Mouse (Mus musculus): Measurements from ENCODE around the gene Tnfrsf14. TPM values are rescaled to one million over a fixed set of nuclear protein-coding genes. Genes with fewer than 3 reads are reported as not detected.

Tnfrsf14 gene
- polyA plus RNA-seq, 1 experiment, result 17.6 TPM

- Histone ChIP-seq H3K4me1 (ENCODE audit: control insufficient read depth, insufficient read depth, low read length) (no peaks in the 10 kb centered on the region), H3K27ac (ENCODE audit: insufficient read depth, low read length) (no peak overlapping the region), H3K4me3 (ENCODE audit: insufficient read depth, low read length) (no peak overlapping the region)
- no peak for TF ChIP-seq CTCF (IDR thresholded peaks at IDR 0.05; ENCODE audit: borderline replicate concordance, insufficient read depth, low read length)
- no peak for TF ChIP-seq POLR2A (IDR thresholded peaks at IDR 0.05; ENCODE audit: low read depth, low read length)
These were observed 5.4 kb downstream of the Tnfrsf14 start for GRCm38 (mm10) chr4:154922931-154923330.

- Histone ChIP-seq H3K4me3 (ENCODE audit: insufficient read depth, low read length) (no peak overlapping the region), H3K27ac (ENCODE audit: insufficient read depth, low read length) (no peak overlapping the region), H3K4me1 (ENCODE audit: control insufficient read depth, insufficient read depth, low read length) (no peaks in the 10 kb centered on the region)
- TF ChIP-seq POLR2A (IDR thresholded peaks at IDR 0.05; ENCODE audit: low read depth, low read length) (no peak), CTCF (IDR thresholded peaks at IDR 0.05; ENCODE audit: borderline replicate concordance, insufficient read depth, low read length) (no peak)
These were observed 6.1 kb downstream of the Tnfrsf14 start for GRCm38 (mm10) chr4:154922291-154922690.

- Histone ChIP-seq H3K27ac (ENCODE audit: insufficient read depth, low read length) (no peak overlapping the region), H3K4me3 (ENCODE audit: insufficient read depth, low read length) (no peak overlapping the region), H3K4me1 (ENCODE audit: control insufficient read depth, insufficient read depth, low read length) (no peaks in the 10 kb centered on the region)
- no peak for TF ChIP-seq CTCF (IDR thresholded peaks at IDR 0.05; ENCODE audit: borderline replicate concordance, insufficient read depth, low read length)
- no peak for TF ChIP-seq POLR2A (IDR thresholded peaks at IDR 0.05; ENCODE audit: low read depth, low read length)
These were observed 11.7 kb downstream of the Tnfrsf14 start for GRCm38 (mm10) chr4:154916662-154917061.

GRCm38 (mm10) chr4:154915286-154915685 lies 13.1 kb downstream of the Tnfrsf14 start:
- H3K27ac ChIP-seq (ENCODE audit: insufficient read depth, low read length), result no peak overlapping the region
- no peaks in the 10 kb centered on the region for H3K4me1 ChIP-seq (ENCODE audit: control insufficient read depth, insufficient read depth, low read length)
- no peak overlapping the region for H3K4me3 ChIP-seq (ENCODE audit: insufficient read depth, low read length)
- no peak for TF ChIP-seq CTCF (IDR thresholded peaks at IDR 0.05; ENCODE audit: borderline replicate concordance, insufficient read depth, low read length)

GRCm38 (mm10) chr4:154914707-154915106 lies 13.7 kb downstream of the Tnfrsf14 start:
- Histone ChIP-seq H3K4me3 (ENCODE audit: insufficient read depth, low read length) (no peak overlapping the region), H3K27ac (ENCODE audit: insufficient read depth, low read length) (no peak overlapping the region), H3K4me1 (ENCODE audit: control insufficient read depth, insufficient read depth, low read length) (no peaks in the 10 kb centered on the region)
- TF ChIP-seq CTCF (IDR thresholded peaks at IDR 0.05; ENCODE audit: borderline replicate concordance, insufficient read depth, low read length) (no peak), POLR2A (IDR thresholded peaks at IDR 0.05; ENCODE audit: low read depth, low read length) (no peak)

GRCm38 (mm10) chr4:154914252-154914651 lies 14.1 kb downstream of the Tnfrsf14 start:
- Histone ChIP-seq H3K27ac (ENCODE audit: insufficient read depth, low read length) (no peak overlapping the region), H3K4me1 (ENCODE audit: control insufficient read depth, insufficient read depth, low read length) (no peaks in the 10 kb centered on the region), H3K4me3 (ENCODE audit: insufficient read depth, low read length) (no peak overlapping the region)
- TF ChIP-seq POLR2A (IDR thresholded peaks at IDR 0.05; ENCODE audit: low read depth, low read length) (no peak), CTCF (IDR thresholded peaks at IDR 0.05; ENCODE audit: borderline replicate concordance, insufficient read depth, low read length) (no peak)

GRCm38 (mm10) chr4:154913845-154914244 lies 14.5 kb downstream of the Tnfrsf14 start:
- TF ChIP-seq POLR2A (IDR thresholded peaks at IDR 0.05; ENCODE audit: low read depth, low read length), result no peak
- TF ChIP-seq CTCF (IDR thresholded peaks at IDR 0.05; ENCODE audit: borderline replicate concordance, insufficient read depth, low read length), result no peak
- Histone ChIP-seq H3K4me1 (ENCODE audit: control insufficient read depth, insufficient read depth, low read length) (no peaks in the 10 kb centered on the region), H3K27ac (ENCODE audit: insufficient read depth, low read length) (no peak overlapping the region), H3K4me3 (ENCODE audit: insufficient read depth, low read length) (no peak overlapping the region)

- Histone ChIP-seq H3K27ac (ENCODE audit: insufficient read depth, low read length) (no peak overlapping the region), H3K4me3 (ENCODE audit: insufficient read depth, low read length) (no peak overlapping the region), H3K4me1 (ENCODE audit: control insufficient read depth, insufficient read depth, low read length) (no peaks in the 10 kb centered on the region)
- TF ChIP-seq CTCF (IDR thresholded peaks at IDR 0.05; ENCODE audit: borderline replicate concordance, insufficient read depth, low read length) (no peak), POLR2A (IDR thresholded peaks at IDR 0.05; ENCODE audit: low read depth, low read length) (no peak)
These were observed 16.7 kb downstream of the Tnfrsf14 start for GRCm38 (mm10) chr4:154911644-154912043.

- TF ChIP-seq POLR2A (IDR thresholded peaks at IDR 0.05; ENCODE audit: low read depth, low read length), result no peak
- TF ChIP-seq CTCF (IDR thresholded peaks at IDR 0.05; ENCODE audit: borderline replicate concordance, insufficient read depth, low read length), result no peak
- Histone ChIP-seq H3K4me3 (ENCODE audit: insufficient read depth, low read length) (no peak overlapping the region), H3K27ac (ENCODE audit: insufficient read depth, low read length) (no peak overlapping the region), H3K4me1 (ENCODE audit: control insufficient read depth, insufficient read depth, low read length) (no peaks in the 10 kb centered on the region)
These were observed 17.5 kb downstream of the Tnfrsf14 start for GRCm38 (mm10) chr4:154910606-154911522.

GRCm38 (mm10) chr4:154908490-154908889 lies 19.9 kb downstream of the Tnfrsf14 start:
- no peaks in the 10 kb centered on the region; the same call in 1 of the 2 replicates for H3K4me1 ChIP-seq (ENCODE audit: control insufficient read depth, insufficient read depth, low read length)
- H3K27ac ChIP-seq (ENCODE audit: insufficient read depth, low read length), result no peak overlapping the region
- no peak overlapping the region for H3K4me3 ChIP-seq (ENCODE audit: insufficient read depth, low read length)
- TF ChIP-seq CTCF (IDR thresholded peaks at IDR 0.05; ENCODE audit: borderline replicate concordance, insufficient read depth, low read length) (no peak), POLR2A (IDR thresholded peaks at IDR 0.05; ENCODE audit: low read depth, low read length) (no peak)

All from embryonic fibroblast, embryonic 13.5 days (primary cell).